Mouse (Mus musculus) cerebellum, adult 2 months (tissue): ENCODE results near the gene Alox12.

ENCODE experiments used
- CTCF ChIP-seq: fragments of 200-500 bp; IDR thresholded peaks from 2 replicates; pipeline ENCODE4 v1.5.1; 2011; ENCODE audit warnings: low read depth, mild to moderate bottlenecking, control low read depth, low read length, moderate library complexity, borderline replicate concordance; ENCODE audit not compliant: insufficient read depth
- POLR2A ChIP-seq: fragments of 200-500 bp; IDR thresholded peaks from 2 replicates; pipeline ENCODE4 v1.6.1; 2011; ENCODE audit warnings: low read length, control low read depth, borderline replicate concordance; ENCODE audit not compliant: insufficient read depth

DNA sequence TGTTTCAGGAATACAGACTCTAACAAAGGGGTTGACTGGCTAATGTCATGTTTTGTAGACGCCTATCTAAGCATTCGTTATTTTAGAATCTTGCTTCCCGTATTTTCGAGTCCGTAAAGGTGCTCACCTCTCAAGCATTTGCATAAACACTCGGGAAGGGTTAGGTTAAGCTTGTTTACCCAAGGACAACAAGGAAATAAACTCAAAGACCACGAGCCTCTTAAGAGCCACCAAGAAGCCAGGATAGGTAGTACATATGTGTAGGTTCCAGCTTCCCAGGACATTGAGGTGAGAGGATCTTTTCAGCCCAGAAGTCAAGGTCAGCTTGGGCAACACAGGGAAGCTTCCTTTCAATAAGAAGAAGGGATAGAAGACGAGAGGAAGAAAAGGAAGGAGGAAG lies 56.0 kb downstream of the Alox12 start:
- TF ChIP-seq CTCF (no peak), POLR2A (no peak)
